Mouse (Mus musculus) MEL (cell line): ENCODE measurements at regions not wholly inside any gene's neighbourhood (a gene's known extent, or its start where the extent isn't known, plus 50 kb on each side); places are given as distances from the start of the nearest gene placed in this dataset.

ENCODE experiments used
- DNase-seq: peaks from one replicate; pipeline ENCODE4 v3.0.0; 2011; ENCODE audit warnings: low read depth, low spot score
- H3K27ac ChIP-seq: 2 replicates; pipeline ENCODE4 v1.5.1; 2012; ENCODE audit warnings: low read depth, mild to moderate bottlenecking, control low read depth, low read length, moderate library complexity; ENCODE audit not compliant: control insufficient read depth
- H3K27me3 ChIP-seq, 2 experiments: fragments of 150-350 bp in 1 of 2; sonication (generic) in 1 of 2; 2 replicates each; pipeline ENCODE4 v1.6.1; 2012; ENCODE audit warnings: low read length in 2 of 2, mild to moderate bottlenecking in 2 of 2, improper control_type of control experiment in 1 of 2, moderate library complexity in 1 of 2; ENCODE audit not compliant: insufficient read depth in 2 of 2, control insufficient read depth in 1 of 2
- H3K36me3 ChIP-seq, 2 experiments: 2 replicates each; pipeline ENCODE4 v1.6.1; 2012 to 2014; ENCODE audit warnings: low read length in 2 of 2, improper control_type of control experiment in 1 of 2, inconsistent platforms in 1 of 2, mild to moderate bottlenecking in 1 of 2; ENCODE audit not compliant: insufficient read depth in 2 of 2, control insufficient read depth in 1 of 2
- H3K4me1 ChIP-seq, 2 experiments: fragments of 150-350 bp in 1 of 2; sonication (generic) in 1 of 2; 2 replicates each; pipeline ENCODE4 v1.6.1; 2012; ENCODE audit warnings: low read length in 2 of 2, improper control_type of control experiment in 1 of 2, mild to moderate bottlenecking in 1 of 2; ENCODE audit not compliant: insufficient read depth in 2 of 2, control insufficient read depth in 1 of 2
- H3K4me3 ChIP-seq, 2 experiments: fragments of 150-350 bp in 1 of 2; sonication (generic) in 1 of 2; 2 replicates each; pipeline ENCODE4 v1.5.1; 2012; ENCODE audit warnings: low read depth in 2 of 2, low read length in 2 of 2, mild to moderate bottlenecking in 2 of 2, moderate library complexity in 2 of 2, control low read depth in 1 of 2, improper control_type of control experiment in 1 of 2; ENCODE audit not compliant: control insufficient read depth in 1 of 2, insufficient read depth in 1 of 2
- H3K79me2 ChIP-seq: 2 replicates; pipeline ENCODE4 v1.6.1; 2012; ENCODE audit warnings: mild to moderate bottlenecking, low read length, moderate library complexity; ENCODE audit not compliant: control insufficient read depth, poor library complexity, insufficient read depth
- H3K9ac ChIP-seq: 2 replicates; pipeline ENCODE4 v1.6.1; 2012; ENCODE audit warnings: low read depth, mild to moderate bottlenecking, control low read depth, low read length, moderate library complexity; ENCODE audit not compliant: control insufficient read depth, poor library complexity, severe bottlenecking
- H3K9me3 ChIP-seq: fragments of 150-350 bp; sonication (generic); replicated peaks from 2 replicates; pipeline ENCODE4 v1.6.1; 2012; ENCODE audit warnings: mild to moderate bottlenecking, low read length, improper control_type of control experiment, moderate library complexity; ENCODE audit not compliant: insufficient read depth
- BHLHE40 ChIP-seq: IDR thresholded peaks from 2 replicates; pipeline ENCODE4 v1.6.1; 2012; ENCODE audit warnings: low read depth, mild to moderate bottlenecking, inconsistent platforms, low read length, improper control_type of control experiment, borderline replicate concordance
- CHD1 ChIP-seq: IDR thresholded peaks from 2 replicates; pipeline ENCODE4 v1.6.1; 2012; ENCODE audit warnings: low read depth, mild to moderate bottlenecking, inconsistent platforms, low read length, improper control_type of control experiment
- CTCF ChIP-seq, 3 experiments: IDR thresholded peaks in 2 of 3; conservative IDR thresholded peaks in 1 of 3; 2 replicates each; pipeline ENCODE4 v1.5.1; 2011 to 2012; ENCODE audit warnings: low read length in 3 of 3, low read depth in 2 of 3, mild to moderate bottlenecking in 2 of 3, improper control_type of control experiment in 1 of 3, inconsistent platforms in 1 of 3, mixed read lengths in 1 of 3, moderate library complexity in 1 of 3; ENCODE audit not compliant: control insufficient read depth in 1 of 3, insufficient read depth in 1 of 3, poor library complexity in 1 of 3, severe bottlenecking in 1 of 3
- ELF1 ChIP-seq: IDR thresholded peaks from 2 replicates; pipeline ENCODE4 v1.6.1; 2014; ENCODE audit warnings: low read depth, mild to moderate bottlenecking, inconsistent platforms, low read length, improper control_type of control experiment, moderate library complexity
- EP300 ChIP-seq, 2 experiments: IDR thresholded peaks; 2 replicates each; pipeline ENCODE4 v1.6.1; 2011; ENCODE audit warnings: improper control_type of control experiment in 2 of 2, low read length in 2 of 2, low read depth in 1 of 2, mild to moderate bottlenecking in 1 of 2
- ETS1 ChIP-seq: IDR thresholded peaks from 2 replicates; pipeline ENCODE4 v1.6.1; 2012; ENCODE audit warnings: low read depth, mild to moderate bottlenecking, inconsistent platforms, low read length, improper control_type of control experiment, moderate library complexity
- GABPA ChIP-seq: IDR thresholded peaks from 2 replicates; pipeline ENCODE4 v1.6.1; 2012; ENCODE audit warnings: low read depth, mild to moderate bottlenecking, inconsistent platforms, low read length, improper control_type of control experiment, moderate library complexity
- KAT2A ChIP-seq: conservative IDR thresholded peaks from 2 replicates; pipeline ENCODE4 v1.6.1; 2012; ENCODE audit warnings: low read depth, low read length, improper control_type of control experiment, inconsistent platforms
- MAFK ChIP-seq: IDR thresholded peaks from 2 replicates; pipeline ENCODE4 v1.6.1; 2011; ENCODE audit warnings: low read depth, mild to moderate bottlenecking, low read length, improper control_type of control experiment, borderline replicate concordance
- MAX ChIP-seq: IDR thresholded peaks from 2 replicates; pipeline ENCODE4 v1.6.1; 2011; ENCODE audit warnings: low read length, improper control_type of control experiment
- MXI1 ChIP-seq: IDR thresholded peaks from 2 replicates; pipeline ENCODE4 v1.6.1; 2011; ENCODE audit warnings: mild to moderate bottlenecking, low read depth, low read length, improper control_type of control experiment
- MYC ChIP-seq: IDR thresholded peaks from 2 replicates; pipeline ENCODE4 v1.6.1; 2011; ENCODE audit warnings: low read depth, mild to moderate bottlenecking, low read length, improper control_type of control experiment, moderate library complexity
- NRF1 ChIP-seq: IDR thresholded peaks from 2 replicates; pipeline ENCODE4 v1.6.1; 2014; ENCODE audit warnings: low read depth, mild to moderate bottlenecking, inconsistent platforms, low read length, improper control_type of control experiment, moderate library complexity; ENCODE audit not compliant: poor library complexity, insufficient read depth, severe bottlenecking
- POLR2AphosphoS2 ChIP-seq: IDR thresholded peaks from 2 replicates; pipeline ENCODE4 v1.6.1; 2011; ENCODE audit warnings: low read length, improper control_type of control experiment
- POLR2AphosphoS5 ChIP-seq: IDR thresholded peaks from 2 replicates; pipeline ENCODE4 v1.6.1; 2012; ENCODE audit warnings: low read depth, borderline replicate concordance, mild to moderate bottlenecking, inconsistent platforms, low read length, moderate library complexity, mixed read lengths
- RAD21 ChIP-seq: IDR thresholded peaks from 2 replicates; pipeline ENCODE4 v1.6.1; 2011; ENCODE audit warnings: mild to moderate bottlenecking, low read depth, low read length, improper control_type of control experiment
- RCOR1 ChIP-seq: IDR thresholded peaks from 2 replicates; pipeline ENCODE4 v1.6.1; 2012; ENCODE audit warnings: low read depth, mild to moderate bottlenecking, inconsistent platforms, low read length, improper control_type of control experiment
- TBP ChIP-seq: IDR thresholded peaks from 2 replicates; pipeline ENCODE4 v1.8.0; 2011; ENCODE audit warnings: low read depth, low read length, improper control_type of control experiment
- UBTF ChIP-seq: IDR thresholded peaks from 2 replicates; pipeline ENCODE4 v1.6.1; 2012; ENCODE audit warnings: low read depth, mild to moderate bottlenecking, inconsistent platforms, low read length, improper control_type of control experiment, moderate library complexity, borderline replicate concordance; ENCODE audit not compliant: insufficient read depth
- USF1 ChIP-seq: IDR thresholded peaks from 2 replicates; pipeline ENCODE4 v1.6.1; 2014; ENCODE audit warnings: low read depth, mild to moderate bottlenecking, inconsistent platforms, low read length, improper control_type of control experiment, moderate library complexity
- USF2 ChIP-seq, 2 experiments: IDR thresholded peaks; 2 replicates each; pipeline ENCODE4 v1.6.1; 2011 to 2012; ENCODE audit warnings: improper control_type of control experiment in 2 of 2, low read length in 2 of 2, borderline replicate concordance in 1 of 2, inconsistent platforms in 1 of 2, low read depth in 1 of 2, mild to moderate bottlenecking in 1 of 2; ENCODE audit not compliant: insufficient read depth in 1 of 2
- ZKSCAN1 ChIP-seq: IDR thresholded peaks from 2 replicates; pipeline ENCODE4 v1.6.1; 2012; ENCODE audit warnings: low read depth, mild to moderate bottlenecking, inconsistent platforms, low read length, improper control_type of control experiment, moderate library complexity
- ZMIZ1 ChIP-seq: IDR thresholded peaks from 2 replicates; pipeline ENCODE4 v1.6.1; 2012; ENCODE audit warnings: low read depth, mild to moderate bottlenecking, inconsistent platforms, low read length, improper control_type of control experiment, moderate library complexity

DNA sequence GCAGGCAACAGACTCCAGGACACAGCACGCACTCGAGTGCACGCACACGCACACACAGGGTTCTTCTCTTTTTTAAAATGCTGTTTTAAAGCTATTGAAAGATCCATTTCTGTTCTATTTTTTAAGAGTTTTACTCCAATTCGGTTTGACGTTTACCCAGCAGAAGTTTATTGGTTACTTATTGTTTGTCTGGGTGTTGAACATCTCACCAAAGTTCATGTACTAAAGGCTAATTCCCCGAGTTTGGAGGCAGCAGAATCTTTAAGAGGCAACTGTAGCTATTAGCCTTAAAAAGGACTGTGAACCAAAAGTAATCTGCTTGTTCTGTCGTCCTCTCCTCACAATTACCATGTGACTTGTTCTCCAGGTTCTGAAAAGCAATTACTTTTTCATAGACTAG is 263.0 kb upstream of the Nfia start:
- Histone ChIP-seq H3K27ac (no peak overlapping the region), H3K9ac (no peak overlapping the region), H3K4me1 (no peaks in the 10 kb centered on the region), H3K36me3 (no peaks in the 10 kb centered on the region), H3K4me3 (no peak overlapping the region), H3K79me2 (no peaks in the 10 kb centered on the region), H3K27me3 (peaks cover 0 to 5% of the 10 kb centered on the region in 2 experiments; a peak in 1 of 4 replicates), H3K9me3 (no peaks in the 10 kb centered on the region)
- no peak for TF ChIP-seq EP300 (IDR thresholded peaks at IDR 0.05; ENCODE audit: low read depth in 1 of 2, low read length in 2 of 2)
- TF ChIP-seq UBTF: no peak
- TF ChIP-seq MXI1: no peak
- no peak for TF ChIP-seq USF2 (IDR thresholded peaks at IDR 0.05; ENCODE audit: borderline replicate concordance in 1 of 2, insufficient read depth in 1 of 2, low read depth in 1 of 2, low read length in 2 of 2)
- no peak for TF ChIP-seq NRF1
- no peak for TF ChIP-seq ETS1
- TF ChIP-seq TBP: no peak
- TF ChIP-seq GABPA: no peak
- no peak for TF ChIP-seq USF1
- no peak for TF ChIP-seq KAT2A
- no peak for TF ChIP-seq POLR2AphosphoS2
- TF ChIP-seq RAD21: no peak
- TF ChIP-seq POLR2AphosphoS5: no peak
- no peak for TF ChIP-seq MAX
- no peak for TF ChIP-seq ELF1
- TF ChIP-seq ZKSCAN1: no peak
- TF ChIP-seq BHLHE40: no peak
- TF ChIP-seq RCOR1: no peak
- DNase-seq: no peak

DNA sequence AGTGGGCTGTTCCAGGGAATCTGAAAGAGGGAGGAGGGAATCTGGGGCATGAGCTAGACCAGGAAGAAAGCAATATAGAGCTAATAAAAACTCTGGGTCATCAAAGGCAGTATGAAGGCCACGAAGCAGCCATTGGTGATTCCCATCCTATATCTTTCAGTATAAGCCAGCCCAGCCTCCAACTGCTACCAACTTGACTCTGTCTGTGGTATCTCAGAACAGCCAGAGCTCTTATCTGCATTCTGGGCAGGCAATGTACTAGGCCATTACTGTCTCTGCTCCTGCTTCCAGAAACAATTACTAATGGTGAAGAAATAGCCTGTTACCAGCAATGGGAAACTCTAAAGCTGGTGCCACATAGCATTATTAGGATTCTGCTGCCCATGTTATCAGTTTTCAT is 266.8 kb upstream of the Nfia start:
- TF ChIP-seq CTCF (IDR thresholded peaks at IDR 0.05 in 2 of 3, conservative IDR thresholded peaks at IDR 0.05 in 1 of 3; ENCODE audit: control insufficient read depth in 1 of 3, insufficient read depth in 1 of 3, low read depth in 2 of 3, low read length in 3 of 3, poor library complexity in 1 of 3, severe bottlenecking in 1 of 3) (no peak), ELF1 (no peak), TBP (no peak), ETS1 (no peak), MAFK (no peak), NRF1 (no peak), MAX (no peak), POLR2AphosphoS5 (no peak), ZMIZ1 (no peak), MXI1 (no peak), CHD1 (no peak), MYC (no peak), GABPA (no peak), UBTF (no peak)
- Histone ChIP-seq H3K36me3 (no peaks in the 10 kb centered on the region), H3K9me3 (no peaks in the 10 kb centered on the region), H3K27ac (no peak overlapping the region), H3K27me3 (peaks cover 0 to 1% of the 10 kb centered on the region in 2 experiments; a peak in 1 of 4 replicates), H3K4me3 (no peak overlapping the region), H3K4me1 (no peaks in the 10 kb centered on the region), H3K9ac (no peak overlapping the region), H3K79me2 (no peaks in the 10 kb centered on the region)
- no peak for DNase-seq
